Mouse (Mus musculus): ENCODE data around the gene Ear1. TPM values are rescaled to one million over a fixed set of nuclear protein-coding genes. Genes with fewer than 3 reads are reported as not detected.
A peak's percentile ranks its signal among the peaks of the same experiment; 100 is the strongest.
"Not testable (repeated sequence)": the region's sequence is repeated elsewhere in the genome, so short reads cannot be mapped to it uniquely, and the experiment has no call there.

The Ear1 gene
- polyA plus RNA-seq, 1 experiment from 2014 or later: not detected

- not testable (repeated sequence) for H3K27ac ChIP-seq; H3K4me3 ChIP-seq (replicated peaks; ENCODE audit: low read depth, low read length); H3K36me3 ChIP-seq (ENCODE audit: insufficient read depth, low read length); H3K9ac ChIP-seq (ENCODE audit: low read depth, low read length); H3K9me3 ChIP-seq (replicated peaks; ENCODE audit: low read length); ATAC-seq (replicated peaks; ENCODE audit: low FRiP score, low read depth); DNase-seq (ENCODE audit: low spot score); H3K27me3 ChIP-seq (ENCODE audit: insufficient read depth, low read length); H3K4me2 ChIP-seq (ENCODE audit: low read length); H3K4me1 ChIP-seq (replicated peaks; ENCODE audit: insufficient read depth, low read length)
- 60% methylated on average over 1 of the region's 2 CpGs for WGBS
These were observed 53.4 kb downstream of the Ear1 start for GRCm38 (mm10) chr14:43821869-43822268.

GRCm38 (mm10) chr14:43812458-43812857 is 62.9 kb downstream of the Ear1 start:
- not testable (repeated sequence) for H3K9me3 ChIP-seq (replicated peaks; ENCODE audit: low read length); H3K36me3 ChIP-seq (ENCODE audit: insufficient read depth, low read length); H3K4me1 ChIP-seq (replicated peaks; ENCODE audit: insufficient read depth, low read length); DNase-seq (ENCODE audit: low spot score); H3K4me3 ChIP-seq (replicated peaks; ENCODE audit: low read depth, low read length); H3K9ac ChIP-seq (ENCODE audit: low read depth, low read length); H3K27me3 ChIP-seq (ENCODE audit: insufficient read depth, low read length); ATAC-seq (replicated peaks; ENCODE audit: low FRiP score, low read depth); H3K4me2 ChIP-seq (ENCODE audit: low read length); H3K27ac ChIP-seq
- peak; percentile 49 for TF ChIP-seq CTCF (IDR thresholded peaks at IDR 0.05; ENCODE audit: low read depth)
- 83% methylated on average over 6 of the region's 9 CpGs for WGBS

GRCm38 (mm10) chr14:43808142-43808541 is 67.2 kb downstream of the Ear1 start:
- H3K4me2 ChIP-seq (ENCODE audit: low read length); H3K4me3 ChIP-seq (replicated peaks; ENCODE audit: low read depth, low read length); H3K27ac ChIP-seq; H3K9ac ChIP-seq (ENCODE audit: low read depth, low read length); H3K27me3 ChIP-seq (ENCODE audit: insufficient read depth, low read length); H3K36me3 ChIP-seq (ENCODE audit: insufficient read depth, low read length); ATAC-seq (replicated peaks; ENCODE audit: low FRiP score, low read depth); H3K4me1 ChIP-seq (replicated peaks; ENCODE audit: insufficient read depth, low read length); H3K9me3 ChIP-seq (replicated peaks; ENCODE audit: low read length); DNase-seq (ENCODE audit: low spot score): not testable (repeated sequence)
- 67% methylated on average over 4 of the region's 4 CpGs for WGBS

GRCm38 (mm10) chr14:43804435-43804834 is 70.9 kb downstream of the Ear1 start:
- H3K9ac ChIP-seq (ENCODE audit: low read depth, low read length); H3K27ac ChIP-seq; DNase-seq (ENCODE audit: low spot score); H3K36me3 ChIP-seq (ENCODE audit: insufficient read depth, low read length); H3K27me3 ChIP-seq (ENCODE audit: insufficient read depth, low read length); H3K4me2 ChIP-seq (ENCODE audit: low read length); H3K4me1 ChIP-seq (replicated peaks; ENCODE audit: insufficient read depth, low read length); H3K9me3 ChIP-seq (replicated peaks; ENCODE audit: low read length); H3K4me3 ChIP-seq (replicated peaks; ENCODE audit: low read depth, low read length); ATAC-seq (replicated peaks; ENCODE audit: low FRiP score, low read depth): not testable (repeated sequence)
- TF ChIP-seq CTCF (IDR thresholded peaks at IDR 0.05; ENCODE audit: low read depth): peak; percentile 47
- 16% methylated on average over 6 of the region's 7 CpGs for WGBS

GRCm38 (mm10) chr14:43796905-43797470 is 78.3 kb downstream of the Ear1 start:
- H3K9me3 ChIP-seq (replicated peaks; ENCODE audit: low read length); H3K27ac ChIP-seq; H3K27me3 ChIP-seq (ENCODE audit: insufficient read depth, low read length); H3K4me1 ChIP-seq (replicated peaks; ENCODE audit: insufficient read depth, low read length); H3K36me3 ChIP-seq (ENCODE audit: insufficient read depth, low read length): not testable (repeated sequence)
- Histone ChIP-seq H3K4me2 (ENCODE audit: low read length) (peak overlapping the region; percentile 43), H3K9ac (ENCODE audit: low read depth, low read length) (peak overlapping the region; percentile 4; the same call in 1 of the 2 replicates), H3K4me3 (replicated peaks; ENCODE audit: low read depth, low read length) (0 out of 2 replicates have a peak overlapping the region, but pooled peaks have one; percentile 5)
- DNase-seq (ENCODE audit: low spot score) (peak; percentile 48), ATAC-seq (replicated peaks; ENCODE audit: low FRiP score, low read depth) (peak; percentile 86)
- 10% methylated on average over 23 of the region's 23 CpGs for WGBS

- Histone ChIP-seq H3K9me3 (replicated peaks; ENCODE audit: low read length) (no peaks in the 10 kb centered on the region), H3K36me3 (ENCODE audit: insufficient read depth, low read length) (no peaks in the 10 kb centered on the region), H3K9ac (ENCODE audit: low read depth, low read length) (peak overlapping the region; percentile 4; the same call in 1 of the 2 replicates), H3K27me3 (ENCODE audit: insufficient read depth, low read length) (no peaks in the 10 kb centered on the region), H3K4me2 (ENCODE audit: low read length) (peak overlapping the region; percentile 43), H3K27ac (no peak overlapping the region), H3K4me3 (replicated peaks; ENCODE audit: low read depth, low read length) (0 out of 2 replicates have a peak overlapping the region, but pooled peaks have one; percentile 5), H3K4me1 (replicated peaks; ENCODE audit: insufficient read depth, low read length) (no peaks in the 10 kb centered on the region)
- DNase-seq (ENCODE audit: low spot score): no peak
- 10% methylated on average over 14 of the region's 14 CpGs for WGBS
- ATAC-seq (replicated peaks; ENCODE audit: low FRiP score, low read depth): peak; percentile 76
- no peak for TF ChIP-seq CTCF (IDR thresholded peaks at IDR 0.05; ENCODE audit: low read depth)
These were observed 79.0 kb downstream of the Ear1 start for GRCm38 (mm10) chr14:43796069-43796904.

GRCm38 (mm10) chr14:43793811-43794210 is 81.5 kb downstream of the Ear1 start:
- ATAC-seq (replicated peaks; ENCODE audit: low FRiP score, low read depth): not testable (repeated sequence)
- 53% methylated on average over 5 of the region's 5 CpGs for WGBS

GRCm38 (mm10) chr14:43784645-43785044 is 90.7 kb downstream of the Ear1 start, which contains the start of gene Gm8180:
TSS of gene Gm8180 (minus strand) at chr14:43784745.
- not testable (repeated sequence) for H3K27me3 ChIP-seq (ENCODE audit: insufficient read depth, low read length); H3K36me3 ChIP-seq (ENCODE audit: insufficient read depth, low read length); ATAC-seq (replicated peaks; ENCODE audit: low FRiP score, low read depth); H3K4me3 ChIP-seq (replicated peaks; ENCODE audit: low read depth, low read length); H3K27ac ChIP-seq; H3K9me3 ChIP-seq (replicated peaks; ENCODE audit: low read length); H3K4me1 ChIP-seq (replicated peaks; ENCODE audit: insufficient read depth, low read length); H3K4me2 ChIP-seq (ENCODE audit: low read length); H3K9ac ChIP-seq (ENCODE audit: low read depth, low read length); DNase-seq (ENCODE audit: low spot score)
- 87% methylated on average over 3 of the region's 3 CpGs for WGBS

More at GRCm38 (mm10) chr14:43793811-43794210, 81.5 kb downstream of the Ear1 start:
- H3K36me3 ChIP-seq (ENCODE audit: insufficient read depth, low read length); H3K4me2 ChIP-seq (ENCODE audit: low read length); H3K27me3 ChIP-seq (ENCODE audit: insufficient read depth, low read length); H3K9me3 ChIP-seq (replicated peaks; ENCODE audit: low read length); H3K9ac ChIP-seq (ENCODE audit: low read depth, low read length); H3K27ac ChIP-seq; DNase-seq (ENCODE audit: low spot score); H3K4me3 ChIP-seq (replicated peaks; ENCODE audit: low read depth, low read length); H3K4me1 ChIP-seq (replicated peaks; ENCODE audit: insufficient read depth, low read length): not testable (repeated sequence)
